Mouse (Mus musculus) retina, postnatal 1 day (tissue): ENCODE measurements around the gene Gsc2.
"Not testable (repeated sequence)": the region's sequence is repeated elsewhere in the genome, so short reads cannot be mapped to it uniquely, and the experiment has no call there.

Experiments used
- DNase-seq: peaks from one replicate; pipeline ENCODE4 v3.0.0-alpha.2; 2012

Gene Gsc2

GRCm38 (mm10) chr16:17914307-17915249 is at the start of gene Gsc2:
Gene Gsc2 (minus strand): TSS chr16:17915059.
- peak; percentile 71 for DNase-seq

GRCm38 (mm10) chr16:17962091-17962490 is 47.2 kb upstream of the Gsc2 start:
- no peak for DNase-seq

DNA sequence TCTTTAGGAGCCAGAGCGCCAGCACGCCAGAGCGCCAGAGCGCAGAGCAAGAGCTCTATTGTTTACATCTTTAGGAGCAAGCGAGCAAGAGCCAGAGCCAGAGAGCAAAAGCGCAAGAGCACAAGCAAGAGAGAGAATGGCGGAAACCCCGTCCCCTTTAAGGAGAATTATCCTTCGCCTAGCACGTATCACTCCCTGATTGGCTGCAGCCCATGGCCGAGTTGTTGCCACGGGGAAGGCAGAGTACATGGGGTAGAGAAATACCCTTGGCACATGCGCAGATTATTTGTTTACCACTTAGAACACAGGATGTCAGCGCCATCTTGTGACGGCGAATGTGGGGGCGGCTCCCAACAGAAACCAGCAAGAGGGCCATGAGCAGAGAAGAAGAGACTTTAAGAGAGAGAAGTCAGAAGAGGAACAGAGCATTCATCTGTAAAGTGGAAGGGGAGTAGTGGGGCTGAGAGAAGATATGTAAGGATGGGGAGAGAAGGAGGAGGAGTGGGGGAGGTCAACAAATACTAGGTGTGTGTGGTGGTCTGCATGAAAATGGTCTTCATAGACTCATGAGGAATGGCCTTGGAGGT is 41.3 kb upstream of the Gsc2 start:
- DNase-seq: not testable (repeated sequence)

GRCm38 (mm10) chr16:17951618-17952017 is 36.8 kb upstream of the Gsc2 start:
- no peak for DNase-seq

DNA sequence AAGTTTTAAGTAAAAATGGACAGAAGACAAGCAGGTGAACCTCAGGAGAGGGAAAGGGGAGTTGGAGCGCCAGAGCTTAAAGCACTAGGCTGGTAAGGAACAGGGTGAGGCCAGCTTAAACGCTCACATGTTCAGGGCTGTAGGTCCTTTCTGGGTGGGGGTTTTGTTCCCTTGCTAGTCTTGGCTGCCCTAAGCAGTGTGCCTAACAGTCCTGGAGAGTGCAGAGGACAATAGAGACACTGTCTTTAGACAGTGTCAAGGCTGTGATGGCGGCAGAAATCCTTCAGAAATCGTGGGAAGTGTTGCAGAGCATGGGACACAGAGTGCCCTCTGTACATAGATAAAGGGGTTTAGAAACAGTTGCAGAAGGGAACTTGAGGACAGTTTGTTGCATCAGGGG is 35.2 kb upstream of the Gsc2 start:
- peak; percentile 58 for DNase-seq

- DNase-seq: peak; percentile 86
Measured at GRCm38 (mm10) chr16:17949421-17949877, 34.6 kb upstream of the Gsc2 start.

- no peak for DNase-seq
Measured at GRCm38 (mm10) chr16:17945081-17945831, 30.4 kb upstream of the Gsc2 start.

GRCm38 (mm10) chr16:17943466-17943865 is 28.6 kb upstream of the Gsc2 start:
- DNase-seq: no peak

- DNase-seq: no peak
Measured at GRCm38 (mm10) chr16:17939255-17939751, 24.4 kb upstream of the Gsc2 start.

DNA sequence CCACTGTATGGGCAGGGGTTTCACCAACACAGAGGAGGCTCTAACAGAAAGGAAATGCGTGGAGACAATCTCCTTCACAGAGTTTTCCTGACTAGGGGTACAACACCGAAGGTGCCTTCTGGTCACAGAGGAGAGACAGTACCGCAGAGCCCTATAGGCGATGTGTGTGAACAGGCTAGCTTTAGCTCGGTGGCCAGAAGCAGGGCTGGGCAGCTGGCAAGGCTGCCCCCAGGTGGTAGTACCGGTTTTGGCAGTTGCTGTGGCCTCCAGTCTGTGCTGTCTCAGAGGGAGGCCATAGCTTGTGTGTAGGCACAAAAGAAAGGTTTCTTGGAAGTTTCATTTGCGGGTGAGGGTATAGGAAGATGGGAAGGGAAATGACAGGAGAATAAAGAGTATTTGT is 24.0 kb upstream of the Gsc2 start:
- DNase-seq: peak; percentile 68

GRCm38 (mm10) chr16:17938187-17938586 is 23.3 kb upstream of the Gsc2 start:
- DNase-seq: no peak

GRCm38 (mm10) chr16:17936776-17937175 is 21.9 kb upstream of the Gsc2 start:
- DNase-seq: no peak

DNA sequence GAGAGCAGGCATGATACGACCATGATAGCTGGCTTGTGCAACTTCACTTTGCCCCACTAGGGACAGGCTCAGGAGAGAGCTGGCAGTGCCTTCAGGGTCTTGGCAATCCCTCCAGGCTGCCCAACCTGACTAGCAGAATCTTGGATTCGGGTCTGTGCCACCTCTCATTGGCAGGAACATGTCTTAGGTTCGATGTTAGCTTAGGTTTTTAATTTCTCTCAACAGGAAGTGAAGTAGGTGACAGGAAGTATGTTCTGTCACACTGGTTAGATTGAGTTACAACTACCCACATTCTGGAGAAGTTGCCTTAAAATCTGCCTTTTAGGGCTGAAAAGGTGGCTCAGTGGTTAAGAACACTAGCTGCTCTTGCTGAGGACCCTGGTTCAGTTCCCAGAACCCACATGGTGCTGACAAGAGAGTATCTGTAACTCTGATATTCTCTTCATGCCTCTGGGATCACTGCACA is 19.6 kb upstream of the Gsc2 start:
- no peak for DNase-seq

GRCm38 (mm10) chr16:17933594-17934444 is 19.0 kb upstream of the Gsc2 start:
- DNase-seq: no peak

DNA sequence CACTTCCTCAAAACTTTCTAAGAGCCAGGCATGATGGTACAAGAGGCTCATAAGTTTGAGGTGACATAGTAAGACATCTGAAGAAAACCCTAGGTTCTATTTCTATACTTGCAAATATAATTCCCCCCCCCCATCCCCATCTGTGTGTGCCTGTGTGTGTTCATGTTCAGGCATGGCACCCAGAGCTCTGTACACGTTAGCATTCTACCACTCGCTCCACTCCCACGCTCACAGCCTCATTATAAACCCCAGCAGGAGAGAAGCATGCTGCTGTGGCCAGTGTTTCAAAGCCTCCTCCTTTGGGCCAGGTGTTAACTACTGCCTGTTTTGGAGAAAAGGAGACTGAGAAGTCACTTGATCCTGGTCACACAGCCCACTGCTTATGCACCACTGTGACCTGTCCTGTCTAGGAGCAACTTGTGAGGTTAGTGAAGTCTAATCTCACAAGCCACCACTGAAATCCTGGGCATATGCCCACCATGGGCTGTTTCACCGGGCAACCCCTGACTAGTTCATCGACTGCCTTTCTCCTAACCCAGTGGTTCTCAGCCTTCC is 17.1 kb upstream of the Gsc2 start:
- DNase-seq: no peak

GRCm38 (mm10) chr16:17929631-17930030 is 14.8 kb upstream of the Gsc2 start:
- DNase-seq: no peak

GRCm38 (mm10) chr16:17929211-17929610 is 14.4 kb upstream of the Gsc2 start:
- no peak for DNase-seq

DNA sequence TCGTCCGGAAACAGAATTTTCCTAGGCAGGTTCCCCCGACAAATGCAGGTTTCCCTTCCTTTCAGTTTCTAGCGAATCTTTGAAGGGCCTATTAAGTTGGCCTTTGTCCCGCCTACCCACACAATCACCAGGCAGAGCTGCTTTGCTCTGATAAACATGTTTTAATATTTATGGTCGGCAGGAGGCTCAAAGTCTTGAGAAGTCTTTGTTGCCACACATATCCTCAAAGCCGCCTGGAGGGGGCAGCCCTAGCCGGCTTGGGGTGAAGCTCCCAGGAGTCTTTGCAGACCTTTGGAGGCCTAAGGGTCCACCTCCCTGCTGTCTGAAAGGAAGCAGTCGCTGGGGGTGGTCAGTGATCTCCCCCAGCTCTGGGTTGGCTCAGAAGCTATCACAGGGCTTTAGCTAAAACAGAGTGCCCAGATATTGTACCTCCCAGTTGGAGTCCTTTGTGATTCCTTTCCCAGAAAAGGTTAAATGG is 13.8 kb upstream of the Gsc2 start:
- peak; percentile 90 for DNase-seq

DNA sequence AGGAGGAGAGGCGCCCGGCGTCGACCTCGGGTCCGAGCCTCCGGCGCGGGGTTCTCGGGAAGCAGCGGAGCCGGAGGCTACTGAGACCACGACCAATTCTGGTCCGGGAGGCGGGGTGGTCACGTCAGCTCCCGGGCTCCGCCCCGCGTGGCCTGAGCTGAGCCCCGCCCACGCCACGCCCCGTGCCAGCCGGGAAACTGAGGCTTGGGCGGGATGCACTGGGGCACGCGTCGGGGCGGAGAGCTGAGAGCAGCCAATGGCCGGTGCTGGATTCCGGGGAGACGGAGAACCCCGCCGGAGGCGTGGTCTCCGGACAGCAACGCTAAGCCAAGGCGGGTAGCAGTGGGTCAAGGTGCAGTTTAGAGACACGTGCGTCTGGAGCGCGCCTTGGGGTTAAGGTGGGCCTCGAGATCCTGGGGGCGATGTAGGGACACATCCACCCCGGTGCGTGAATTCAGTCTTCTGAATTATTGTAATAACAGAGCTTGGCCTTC is 13.3 kb upstream of the Gsc2 start, which contains the start of gene Slc25a1:
Gene Slc25a1, minus strand, starts transcription at position 133 of the 494 bp plus-strand sequence.
- peak; percentile 74 for DNase-seq

- DNase-seq: peak; percentile 72
Measured at GRCm38 (mm10) chr16:17927351-17928082, 12.7 kb upstream of the Gsc2 start.

- DNase-seq: no peak
Measured at GRCm38 (mm10) chr16:17922163-17922538, 7.3 kb upstream of the Gsc2 start.
